Mouse (Mus musculus): ENCODE data around the gene Zfp92.

Zfp92 gene

DNA sequence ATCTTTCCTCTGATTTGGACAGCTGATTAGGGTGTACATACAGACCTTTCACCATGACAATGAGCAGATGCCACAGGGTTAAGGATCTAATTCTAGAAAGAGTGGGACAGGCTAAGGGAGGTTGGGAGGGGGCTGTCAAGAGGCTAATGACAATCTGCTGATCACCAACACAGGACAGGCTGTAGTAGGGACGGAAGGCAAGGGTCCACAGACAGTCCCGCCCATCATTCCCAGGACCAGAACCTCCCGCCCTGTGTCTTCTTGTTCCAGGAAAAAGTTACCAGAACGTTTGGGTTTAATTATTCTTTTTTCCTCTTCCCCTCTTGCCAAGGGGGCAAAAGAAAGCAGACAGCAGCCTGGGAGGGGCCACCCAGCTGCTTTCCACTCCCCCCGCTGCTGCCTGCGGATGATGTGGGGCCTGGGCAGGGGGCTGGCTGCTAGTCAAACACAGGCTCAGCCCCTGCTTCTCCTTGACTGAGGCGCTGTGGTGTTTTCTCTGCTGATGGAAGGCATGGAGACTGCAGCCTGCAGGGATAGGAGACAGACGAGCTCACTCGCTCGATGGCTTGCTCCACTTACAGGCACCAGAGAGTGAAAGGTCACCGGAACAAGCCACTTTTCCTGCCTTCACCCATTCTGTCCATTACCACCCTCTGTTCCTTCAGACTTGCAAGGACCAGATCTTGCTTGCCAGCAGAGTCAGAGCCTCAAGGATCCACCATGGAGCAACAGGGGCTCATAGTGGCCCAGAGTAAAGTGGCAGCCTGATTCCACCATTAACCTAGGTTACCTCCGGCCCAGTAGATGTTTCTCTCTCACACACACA is 63.7 kb downstream of the Zfp92 start:
- DNase-seq = no peak

DNA sequence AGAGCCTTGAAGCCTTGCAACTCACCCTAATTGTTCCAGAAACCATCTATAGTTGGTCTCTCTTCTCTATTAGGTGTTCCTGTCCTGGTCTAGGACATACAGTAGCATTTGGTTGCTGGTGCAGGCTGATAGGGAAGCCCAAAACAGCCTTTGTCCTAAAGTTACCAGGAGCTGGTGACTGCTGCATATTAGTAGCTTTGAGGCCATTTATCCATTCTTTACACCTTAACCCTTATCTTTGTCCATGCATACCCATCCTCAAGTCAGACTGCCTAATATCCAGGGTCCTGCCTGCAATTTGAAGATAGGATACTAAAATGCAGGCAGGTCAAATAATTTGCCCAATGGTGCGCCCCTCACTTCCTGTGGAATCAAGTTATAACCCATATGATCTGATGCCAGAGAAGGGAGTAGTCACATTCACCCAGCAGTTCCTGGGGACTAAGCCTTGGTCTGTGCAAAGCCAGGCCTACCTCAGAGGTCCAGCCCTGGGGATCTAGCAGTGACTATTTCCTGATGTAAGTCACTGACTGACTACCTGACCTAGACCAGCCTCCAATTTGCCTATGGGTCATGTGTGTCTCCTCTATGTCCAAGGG is 64.9 kb downstream of the Zfp92 start:
- DNase-seq = no peak

DNA sequence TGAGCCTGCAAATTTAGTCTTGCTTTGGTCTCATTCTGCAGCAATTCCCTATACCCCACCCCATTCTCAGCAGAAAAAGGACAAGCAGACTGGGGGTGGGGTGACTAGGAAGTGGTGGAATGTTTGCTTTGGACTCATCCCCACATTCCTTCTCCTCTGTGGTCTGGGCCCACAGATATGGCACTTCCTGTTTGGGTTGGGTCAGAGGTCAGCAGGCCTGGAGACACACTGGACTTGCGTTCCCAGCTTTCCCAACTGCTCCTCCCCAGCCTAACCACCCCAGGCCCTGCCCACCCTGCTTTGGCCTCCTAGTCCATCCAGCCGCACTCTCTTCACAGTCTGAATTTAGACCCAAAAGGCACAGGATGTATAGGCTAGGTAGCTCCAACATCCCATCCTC is 65.7 kb downstream of the Zfp92 start:
- no peak for DNase-seq

DNA sequence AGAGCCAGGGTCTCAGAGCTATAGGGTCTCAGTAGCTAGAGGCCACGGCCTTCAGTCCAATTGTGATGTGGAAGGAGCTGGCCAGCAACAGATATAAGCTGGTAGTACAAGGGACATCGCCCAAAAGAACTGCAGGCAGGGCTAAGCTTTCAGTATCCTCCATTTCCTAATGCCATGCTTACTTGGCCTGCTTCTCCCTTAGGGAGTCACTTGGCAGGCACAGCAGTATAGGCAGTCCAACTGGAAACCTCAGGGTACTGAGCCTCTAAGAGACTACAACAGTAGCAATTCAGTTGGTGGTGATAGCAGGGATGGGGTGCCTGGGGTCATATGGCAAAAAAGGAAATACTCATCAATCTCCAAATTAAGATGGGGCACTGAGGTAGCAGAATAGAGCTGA is 66.6 kb downstream of the Zfp92 start:
- DNase-seq = no peak

Measured in thymus, adult 18-20 months (tissue).